Mouse (Mus musculus) myocyte (in vitro differentiated cells): ENCODE data around the gene Olfr243. TPM values are rescaled to one million over a fixed set of nuclear protein-coding genes. Genes with fewer than 3 reads are reported as not detected.

Experiments used
- polyA plus RNA-seq: library from polyadenylated mRNA; unstranded; fragments of >200 nt; fragmentation: generic; extraction: Trizol; gene quantifications from one replicate; pipeline ENCODE4 v1.2.1, GENCODE M21; 2012; ENCODE audit warnings: missing spikeins

Olfr243 gene
- polyA plus RNA-seq, 1 experiment, result not detected

Other genes with a start within 250 kb of the Olfr243 start
- not detected for gene Olfr608, start 244.8 kb upstream of the Olfr243 start, polyA plus RNA-seq
- gene Olfr609, start 216.6 kb upstream of the Olfr243 start, polyA plus RNA-seq, result not detected
- not detected for gene Olfr610, start 202.5 kb upstream of the Olfr243 start, polyA plus RNA-seq
- not detected for gene Olfr611, start 193.8 kb upstream of the Olfr243 start, polyA plus RNA-seq
- gene Olfr612, start 172.0 kb upstream of the Olfr243 start, polyA plus RNA-seq, result not detected
- not detected for gene Olfr613, start 166.6 kb upstream of the Olfr243 start, polyA plus RNA-seq
- gene Olfr615, start 158.6 kb upstream of the Olfr243 start, polyA plus RNA-seq, result not detected
- gene Olfr616, start 145.5 kb upstream of the Olfr243 start, polyA plus RNA-seq, result not detected
- gene Olfr617, start 141.6 kb upstream of the Olfr243 start, polyA plus RNA-seq, result not detected
- not detected for gene Olfr618, start 124.6 kb upstream of the Olfr243 start, polyA plus RNA-seq
- not detected for gene Olfr619, start 114.1 kb upstream of the Olfr243 start, polyA plus RNA-seq
- not detected for gene Olfr620, start 102.1 kb upstream of the Olfr243 start, polyA plus RNA-seq
- gene Olfr622, start 72.0 kb upstream of the Olfr243 start, polyA plus RNA-seq, result not detected
- gene Olfr623, start 51.0 kb upstream of the Olfr243 start, polyA plus RNA-seq, result not detected
- gene Olfr624, start 43.5 kb upstream of the Olfr243 start, polyA plus RNA-seq, result not detected
- gene Olfr625-ps1, start 32.0 kb upstream of the Olfr243 start, polyA plus RNA-seq, result not detected
- not detected for gene Olfr628, start 15.7 kb downstream of the Olfr243 start, polyA plus RNA-seq
- not detected for gene Olfr629, start 30.3 kb downstream of the Olfr243 start, polyA plus RNA-seq
- not detected for gene Olfr630, start 42.7 kb downstream of the Olfr243 start, polyA plus RNA-seq
- not detected for gene Olfr69, start 56.9 kb downstream of the Olfr243 start, polyA plus RNA-seq
- gene Olfr68, start 65.0 kb downstream of the Olfr243 start, polyA plus RNA-seq, result not detected
- gene Olfr67, start 77.2 kb downstream of the Olfr243 start, polyA plus RNA-seq, result not detected
- gene Hbb-bt, start 99.3 kb downstream of the Olfr243 start, polyA plus RNA-seq, result not detected
- gene Hbb-bs, start 113.4 kb downstream of the Olfr243 start, polyA plus RNA-seq, result not detected
- gene Hbb-bh2, start 125.8 kb downstream of the Olfr243 start, polyA plus RNA-seq, result not detected
- gene Hbb-bh1, start 128.5 kb downstream of the Olfr243 start, polyA plus RNA-seq, result not detected
- not detected for gene Hbb-y, start 138.5 kb downstream of the Olfr243 start, polyA plus RNA-seq
- gene Olfr66, start 171.6 kb downstream of the Olfr243 start, polyA plus RNA-seq, result not detected
- gene Olfr64, start 179.8 kb downstream of the Olfr243 start, polyA plus RNA-seq, result not detected
- gene Olfr65, start 188.8 kb downstream of the Olfr243 start, polyA plus RNA-seq, result not detected
- gene Olfr631, start 214.2 kb downstream of the Olfr243 start, polyA plus RNA-seq, result not detected
- not detected for gene Olfr632, start 219.7 kb downstream of the Olfr243 start, polyA plus RNA-seq
- not detected for gene Olfr633, start 229.8 kb downstream of the Olfr243 start, polyA plus RNA-seq